Mouse (Mus musculus) gastrocnemius, adult 2 months (tissue): ENCODE results near the gene 4930404H24Rik. TPM values are rescaled to one million over a fixed set of nuclear protein-coding genes. Genes with fewer than 3 reads are reported as not detected.
A peak's percentile ranks its signal among the peaks of the same experiment; 100 is the strongest.

Experiments
- DNase-seq: peaks from one replicate; pipeline ENCODE4 v3.0.0; 2022
- H3K27ac ChIP-seq: fragments of 200-600 bp; 2 replicates; pipeline ENCODE4 v1.8.1; 2022; ENCODE audit warnings: mild to moderate bottlenecking
- H3K4me3 ChIP-seq: fragments of 200-600 bp; 2 replicates; pipeline ENCODE4 v1.8.1; 2022; ENCODE audit warnings: mild to moderate bottlenecking, moderate library complexity
- CTCF ChIP-seq: fragments of 200-600 bp; IDR thresholded peaks from 2 replicates; pipeline ENCODE4 v1.8.1; 2022; ENCODE audit warnings: antibody characterized with exemption, mild to moderate bottlenecking, moderate library complexity
- intact Hi-C: fragments of 180-260 bp; cut with DNase I; formaldehyde crosslinking; loops from one replicate; pipeline ENCODE4 v1.15.1; 2025
- total RNA-seq, 2 experiments: library from RNA; stranded (reverse); gene quantifications; 2 replicates each; pipeline ENCODE4 v1.2.3; 2021

The 4930404H24Rik gene
- total RNA-seq, 2 experiments from 2014 or later, result not detected

GRCm38 (mm10) chr2:153520057-153520456, 27.5 kb downstream of the 4930404H24Rik start:
- intact Hi-C loops, result no loop called here
- H3K27ac ChIP-seq, result no peak overlapping the region
- H3K4me3 ChIP-seq, result no peak overlapping the region
- no peak for TF ChIP-seq CTCF
- no peak for DNase-seq

- no peak overlapping the region for H3K27ac ChIP-seq
- TF ChIP-seq CTCF, result no peak
- DNase-seq, result no peak
- H3K4me3 ChIP-seq, result no peak overlapping the region
- intact Hi-C loops, result no loop called here
Observed at GRCm38 (mm10) chr2:153522270-153522669, 29.7 kb downstream of the 4930404H24Rik start.

- no peak for TF ChIP-seq CTCF
- Histone ChIP-seq H3K27ac (no peak overlapping the region), H3K4me3 (no peak overlapping the region)
- intact Hi-C loops, result no loop called here
- no peak for DNase-seq
Observed at GRCm38 (mm10) chr2:153523143-153523542, 30.6 kb downstream of the 4930404H24Rik start.

- intact Hi-C loops, result no loop called here
- DNase-seq, result no peak
- Histone ChIP-seq H3K27ac (no peak overlapping the region), H3K4me3 (no peak overlapping the region)
- TF ChIP-seq CTCF, result no peak
Observed at GRCm38 (mm10) chr2:153523656-153524055, 31.1 kb downstream of the 4930404H24Rik start.

GRCm38 (mm10) chr2:153524727-153525126, 32.1 kb downstream of the 4930404H24Rik start:
- no peak overlapping the region for H3K4me3 ChIP-seq
- DNase-seq, result no peak
- no peak for TF ChIP-seq CTCF
- intact Hi-C loops, result no loop called here
- H3K27ac ChIP-seq, result no peak overlapping the region

GRCm38 (mm10) chr2:153525906-153526311, 33.3 kb downstream of the 4930404H24Rik start:
- intact Hi-C loops, result no loop called here
- TF ChIP-seq CTCF, result no peak
- DNase-seq, result no peak
- H3K27ac ChIP-seq, result no peak overlapping the region
- no peak overlapping the region for H3K4me3 ChIP-seq

- TF ChIP-seq CTCF, result no peak
- no peak overlapping the region for H3K27ac ChIP-seq
- intact Hi-C loops, result no loop called here
Observed at GRCm38 (mm10) chr2:153526850-153527530, 34.4 kb downstream of the 4930404H24Rik start.

GRCm38 (mm10) chr2:153527580-153528531, 35.3 kb downstream of the 4930404H24Rik start:
- Histone ChIP-seq H3K4me3 (peak overlapping the region; percentile 85), H3K27ac (no peak overlapping the region)
- DNase-seq, result peak; percentile 62
- intact Hi-C loops, result no loop called here
- no peak for TF ChIP-seq CTCF

More at GRCm38 (mm10) chr2:153526850-153527530, 34.4 kb downstream of the 4930404H24Rik start:
- no peak overlapping the region for H3K4me3 ChIP-seq
- no peak for DNase-seq

GRCm38 (mm10) chr2:153528571-153529364, 36.2 kb downstream of the 4930404H24Rik start:
- Histone ChIP-seq H3K27ac (no peak overlapping the region), H3K4me3 (peak overlapping the region; percentile 85)
- no peak for DNase-seq
- no peak for TF ChIP-seq CTCF
- intact Hi-C loops, result no loop called here

GRCm38 (mm10) chr2:153529365-153529781, 36.8 kb downstream of the 4930404H24Rik start:
- no peak overlapping the region for H3K27ac ChIP-seq
- intact Hi-C loops, result no loop called here
- peak; percentile 82 for DNase-seq
- peak overlapping the region; percentile 85 for H3K4me3 ChIP-seq
- no peak for TF ChIP-seq CTCF

- H3K27ac ChIP-seq, result no peak within 1 kb of the TSS
- peak within 1 kb of the TSS; percentile 85 for H3K4me3 ChIP-seq
- TF ChIP-seq CTCF, result no peak
- DNase-seq, result peak; percentile 52
- intact Hi-C loops, result no loop called here
Observed at GRCm38 (mm10) chr2:153529931-153530766, 37.6 kb downstream of the 4930404H24Rik start, which contains the start of gene Nol4l. Nol4l (minus strand) TSS chr2:153529971.
